Mouse (Mus musculus): Measurements from ENCODE around the gene Cpvl.

DNA sequence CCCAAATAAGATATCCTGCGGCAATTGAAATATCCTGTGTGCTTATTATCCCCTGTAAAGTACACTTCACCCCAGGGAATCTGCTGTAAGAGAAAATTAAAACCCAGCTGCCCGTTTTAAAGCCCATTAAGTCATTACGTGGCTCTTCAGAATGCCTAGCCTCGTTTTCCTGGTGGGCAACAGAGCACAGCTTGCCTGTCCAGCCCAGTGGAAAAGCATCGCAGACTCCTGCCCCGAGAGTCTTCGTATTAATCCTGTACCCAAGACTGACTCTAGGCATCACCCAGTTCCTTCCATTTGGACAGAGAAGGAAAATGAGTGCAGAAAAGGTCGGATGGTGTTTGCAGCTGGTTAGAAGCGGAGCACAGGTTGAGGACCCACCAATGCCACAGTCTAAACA, 31.9 kb upstream of the Cpvl start:
- TF ChIP-seq CTCF (conservative IDR thresholded peaks at IDR 0.05; ENCODE audit: insufficient read depth, insufficient read length, low read depth, low read length) (no peak), POLR2A (IDR thresholded peaks at IDR 0.05; ENCODE audit: low read depth, low read length) (no peak)
